Mouse (Mus musculus): ENCODE results near the gene Txn2.
A peak's percentile ranks its signal among the peaks of the same experiment; 100 is the strongest.

Gene Txn2

DNA sequence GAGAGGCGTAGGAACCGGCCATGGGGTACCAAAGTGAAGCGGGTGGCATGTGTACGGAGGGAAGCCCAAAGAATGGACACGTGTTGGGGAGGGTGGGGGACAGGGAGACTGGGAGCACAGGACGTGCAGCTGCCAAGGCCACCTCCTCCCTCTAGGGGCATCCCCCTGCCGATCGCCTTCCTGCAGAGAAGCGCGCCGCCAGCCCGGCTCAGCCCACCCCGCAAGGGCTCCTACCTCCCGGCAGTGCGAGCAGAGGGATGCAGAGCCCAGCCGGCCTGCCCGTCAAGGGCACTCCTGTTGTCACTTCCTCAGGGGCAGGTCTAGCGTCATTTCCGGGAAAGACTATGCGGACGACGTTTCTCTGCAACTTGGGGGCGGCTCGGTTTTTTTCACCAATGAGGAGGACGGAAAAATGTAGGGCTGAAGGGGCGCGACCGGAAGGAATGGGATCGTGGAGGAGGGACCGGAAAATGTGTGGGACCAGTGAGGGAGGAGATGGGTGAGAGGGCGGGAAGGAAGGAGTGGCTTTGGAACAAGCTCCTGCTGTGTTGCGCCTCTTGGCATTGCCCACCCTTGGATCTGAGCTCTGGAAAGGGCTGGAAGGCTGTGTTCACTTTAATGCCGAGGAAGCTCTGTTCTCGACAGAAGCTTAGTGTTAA, at the start of gene Txn2:
Gene Txn2 (minus strand): TSS at position 334 of the 659 bp plus-strand sequence.
- DNase-seq (ENCODE audit: low read depth), result peak; percentile 99

GRCm38 (mm10) chr15:77977663-77978062, 48.9 kb upstream of the Txn2 start:
- no peak for DNase-seq (ENCODE audit: low read depth)

DNA sequence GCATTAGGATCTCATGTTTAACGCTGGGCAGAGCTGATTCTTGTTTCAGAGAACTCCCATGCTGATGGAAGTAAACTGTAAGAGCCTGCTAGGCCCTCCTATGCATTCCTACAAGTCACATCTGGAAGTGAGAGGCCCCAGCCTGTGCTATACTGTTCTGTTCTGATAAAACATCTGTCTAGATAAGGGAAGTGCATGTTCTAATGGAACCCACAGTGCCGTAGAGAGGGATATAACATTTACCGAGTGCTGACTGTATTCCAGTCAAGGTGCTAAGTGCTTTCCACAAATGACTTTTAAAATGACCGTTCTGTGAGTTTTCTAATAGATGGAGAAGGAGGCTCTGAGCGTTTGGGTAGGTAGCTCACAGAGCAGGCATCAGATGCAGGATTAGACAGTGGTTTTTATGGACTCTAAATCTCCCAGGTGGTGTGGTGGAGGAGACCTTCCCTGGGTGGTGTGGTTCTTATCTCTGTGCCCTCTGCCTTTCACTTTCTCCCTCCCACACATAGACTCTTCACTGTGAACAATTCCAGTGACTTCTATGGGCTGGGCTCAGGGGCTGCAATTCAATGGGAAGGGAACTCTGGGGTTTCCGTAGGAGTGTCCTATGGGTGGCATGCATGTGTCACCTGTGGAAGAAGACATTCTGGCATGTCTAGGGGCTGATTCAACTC, 45.5 kb upstream of the Txn2 start:
- no peak for DNase-seq (ENCODE audit: low read depth)

DNA sequence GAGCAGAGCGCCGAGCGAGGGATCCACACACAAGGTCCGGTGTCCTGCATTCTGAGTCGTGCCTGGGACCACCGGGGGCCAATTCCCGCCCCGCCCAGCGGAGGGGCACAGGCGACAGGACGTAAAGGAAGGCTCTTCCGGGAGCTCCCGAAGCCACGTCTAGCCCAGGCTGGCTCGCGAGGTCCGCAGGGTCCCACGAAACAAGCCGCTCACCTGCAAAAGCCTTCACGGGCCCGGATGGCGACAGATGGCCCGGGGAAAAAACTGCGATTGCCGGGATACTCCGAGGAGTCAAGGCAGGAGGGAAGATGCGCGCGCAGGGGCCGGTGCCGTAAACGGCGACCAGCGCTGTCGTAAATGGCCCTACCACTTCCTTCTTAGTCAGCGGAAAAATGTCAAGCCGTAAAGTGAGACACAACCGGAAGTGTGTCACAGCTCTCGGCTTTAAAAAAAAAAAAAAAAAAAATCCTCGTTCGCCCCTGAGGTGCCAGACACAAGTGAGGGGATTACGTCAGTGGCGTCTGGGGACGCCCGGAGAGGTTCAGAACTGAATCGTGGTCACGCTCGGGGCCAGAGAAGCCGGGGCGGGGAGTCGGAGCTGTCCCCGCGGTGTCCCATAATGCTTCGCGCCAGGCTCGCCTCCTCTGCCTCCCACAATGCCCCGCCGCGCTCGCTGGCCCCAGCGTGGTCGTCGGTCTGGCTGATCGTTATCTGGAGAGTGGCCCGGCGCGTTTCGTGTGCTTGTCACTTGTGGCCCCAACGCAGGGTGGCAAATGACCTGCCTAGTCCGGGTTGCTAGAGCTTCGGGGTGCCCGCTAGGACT, 41.9 kb upstream of the Txn2 start, which contains the start of gene Eif3d:
Gene Eif3d (minus strand): TSS at position 344 of the 823 bp plus-strand sequence.
- peak; percentile 97 for DNase-seq (ENCODE audit: low read depth)

GRCm38 (mm10) chr15:77969940-77970469, 41.2 kb upstream of the Txn2 start:
- DNase-seq (ENCODE audit: low read depth), result no peak

DNA sequence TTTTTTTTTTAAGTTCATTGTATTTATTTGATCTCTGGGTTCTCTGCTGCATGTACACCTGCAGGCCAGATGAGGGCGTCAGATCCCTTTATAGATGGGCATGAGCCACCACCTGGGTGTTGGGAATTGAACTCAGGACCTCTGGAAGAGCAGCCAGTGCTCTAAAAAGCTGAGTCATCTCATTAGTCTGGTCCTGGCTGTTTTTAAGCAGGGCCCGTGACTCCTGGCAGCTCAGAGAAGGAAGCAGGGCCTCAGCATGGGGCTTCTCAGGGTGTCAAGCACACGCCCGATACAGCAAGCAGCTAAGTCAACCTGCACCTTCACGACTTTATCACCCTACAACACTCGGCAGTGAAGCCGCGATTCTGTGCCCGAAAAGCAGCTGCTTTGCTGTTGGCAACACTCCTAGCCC, 36.3 kb upstream of the Txn2 start:
- no peak for DNase-seq (ENCODE audit: low read depth)

DNA sequence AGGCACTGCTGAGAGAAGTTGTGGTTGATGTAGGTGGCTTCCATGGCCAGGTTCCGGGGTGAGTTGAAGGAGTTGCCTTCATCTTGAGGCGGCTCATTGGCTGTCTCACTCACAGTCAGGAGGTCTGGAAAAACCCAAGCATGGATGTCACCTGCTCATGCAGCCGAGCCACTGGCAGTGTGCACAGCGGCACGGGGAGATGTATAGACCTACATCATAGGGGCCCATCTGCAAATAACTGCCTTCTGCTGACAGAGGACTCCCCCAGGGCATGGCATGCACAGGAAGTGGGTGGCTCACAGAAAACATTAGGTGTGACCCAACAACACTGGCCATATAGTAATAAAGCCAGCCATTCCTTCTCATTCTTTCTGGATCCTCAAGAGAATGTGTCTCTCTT, 33.6 kb upstream of the Txn2 start:
- no peak for DNase-seq (ENCODE audit: low read depth)

DNA sequence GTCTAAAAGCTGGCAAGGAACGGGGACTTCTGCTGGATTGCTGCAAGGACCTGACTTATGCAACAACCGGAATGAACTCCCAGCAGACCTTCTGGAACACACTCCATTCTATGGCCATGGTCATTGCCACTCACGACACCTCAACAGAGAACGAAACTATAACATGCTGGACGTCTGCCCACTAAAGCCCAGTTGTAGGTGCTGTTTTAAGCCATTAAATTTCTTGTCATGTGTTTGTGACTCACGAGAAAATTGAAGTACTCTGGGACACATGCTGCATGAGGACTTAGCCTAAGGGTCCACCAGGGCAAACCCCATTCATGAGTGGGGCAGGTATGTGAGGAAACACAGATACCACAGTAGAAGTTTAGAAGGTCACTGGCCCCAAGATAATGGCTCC, 31.9 kb upstream of the Txn2 start:
- DNase-seq (ENCODE audit: low read depth), result no peak

- DNase-seq (ENCODE audit: low read depth), result no peak
These were observed 29.3 kb upstream of the Txn2 start for GRCm38 (mm10) chr15:77958071-77958470.

DNA sequence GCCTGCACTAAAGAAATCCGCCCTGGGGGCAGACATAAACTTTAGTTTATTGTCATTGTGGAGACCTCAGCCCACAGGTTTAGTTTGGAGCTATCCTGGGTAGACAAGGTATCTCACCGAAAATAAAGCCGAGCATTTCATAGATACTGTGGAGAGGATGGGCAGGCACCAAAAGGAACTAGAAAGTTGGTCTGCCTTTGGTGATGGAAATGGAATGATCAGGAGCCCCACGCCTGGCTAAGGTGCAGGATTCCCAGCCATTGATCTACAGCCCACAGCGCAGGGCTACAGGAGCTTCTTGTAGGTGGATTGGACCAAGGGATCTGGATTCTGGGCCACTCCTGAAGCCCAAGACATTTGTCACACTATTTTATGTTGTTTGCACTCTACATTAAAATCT, 28.8 kb upstream of the Txn2 start:
- DNase-seq (ENCODE audit: low read depth), result no peak

DNA sequence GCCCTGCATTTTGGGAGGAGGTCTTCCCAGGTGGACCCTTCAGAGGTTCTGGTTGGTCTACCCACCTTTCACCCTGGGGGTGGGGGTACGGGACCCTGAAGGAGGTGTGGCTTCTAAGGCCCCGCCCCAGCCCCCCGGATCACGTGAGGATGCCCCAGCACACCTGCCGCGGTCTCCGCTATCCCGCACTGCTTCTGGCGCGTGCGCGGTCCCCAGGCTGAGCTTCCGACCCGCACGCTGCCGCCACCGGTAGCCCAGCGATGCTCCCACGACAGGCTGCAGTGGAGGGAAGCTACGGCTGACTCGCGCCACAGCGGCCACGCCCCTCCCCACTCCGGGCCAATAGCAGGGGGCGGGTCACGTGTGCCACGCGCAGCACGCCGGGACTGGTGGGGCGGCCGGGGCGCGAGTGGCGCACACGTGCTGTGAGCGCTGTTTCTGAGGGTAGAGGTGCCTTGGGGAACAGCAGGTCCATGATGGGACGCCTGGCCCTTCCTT, 27.6 kb upstream of the Txn2 start, which contains the start of gene Foxred2:
Gene Foxred2 (minus strand): TSS at position 319 of the 498 bp plus-strand sequence.
- DNase-seq (ENCODE audit: low read depth), result peak; percentile 92

- peak; percentile 42 for DNase-seq (ENCODE audit: low read depth)
These were observed 26.9 kb upstream of the Txn2 start for GRCm38 (mm10) chr15:77955440-77956403.

DNA sequence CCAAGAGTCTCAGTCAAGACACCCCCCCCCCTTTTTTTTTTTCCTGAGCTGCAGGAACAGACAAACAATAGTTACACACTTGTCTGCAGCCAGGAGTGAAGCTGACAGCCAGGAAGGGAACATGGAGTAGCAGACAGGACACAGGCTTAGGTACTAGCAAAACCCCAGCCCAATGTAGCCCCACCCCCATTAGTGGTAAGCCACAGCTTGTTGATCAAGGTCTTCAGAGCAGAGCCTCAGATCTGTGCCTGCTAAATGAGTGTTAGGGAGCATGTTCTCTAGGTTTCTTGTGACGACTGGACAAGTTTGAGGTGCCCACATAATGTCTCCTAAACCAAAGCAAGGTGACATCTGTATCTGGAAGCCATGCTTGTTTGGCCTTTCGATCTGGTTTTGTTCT, 25.6 kb upstream of the Txn2 start:
- no peak for DNase-seq (ENCODE audit: low read depth)

- DNase-seq (ENCODE audit: low read depth), result no peak
These were observed 24.1 kb upstream of the Txn2 start for GRCm38 (mm10) chr15:77952921-77953320.

- no peak for DNase-seq (ENCODE audit: low read depth)
These were observed 20.3 kb upstream of the Txn2 start for GRCm38 (mm10) chr15:77949061-77949460.

- DNase-seq (ENCODE audit: low read depth), result no peak
These were observed 16.9 kb upstream of the Txn2 start for GRCm38 (mm10) chr15:77945711-77946110.

DNA sequence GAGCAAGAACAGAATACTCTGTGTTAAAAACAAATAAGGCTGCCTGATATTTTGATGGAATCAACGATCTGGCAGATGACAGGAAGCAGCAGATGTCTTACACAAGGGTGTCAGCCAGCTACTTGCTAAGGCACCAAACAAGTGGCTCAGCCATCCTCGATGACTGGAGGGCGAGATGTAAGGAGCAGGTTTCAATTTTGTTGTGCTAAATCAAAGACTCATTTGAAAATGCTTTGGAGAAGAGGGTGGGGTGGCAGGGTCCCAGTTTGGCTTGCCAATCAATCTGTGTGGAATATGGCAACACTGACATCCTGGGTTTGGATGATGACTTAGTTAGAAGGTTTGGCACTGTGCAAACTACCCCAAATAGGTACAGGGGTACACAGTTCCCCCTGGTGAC, 12.8 kb upstream of the Txn2 start:
- no peak for DNase-seq (ENCODE audit: low read depth)

GRCm38 (mm10) chr15:77938516-77938915, 9.7 kb upstream of the Txn2 start:
- DNase-seq (ENCODE audit: low read depth), result no peak

DNA sequence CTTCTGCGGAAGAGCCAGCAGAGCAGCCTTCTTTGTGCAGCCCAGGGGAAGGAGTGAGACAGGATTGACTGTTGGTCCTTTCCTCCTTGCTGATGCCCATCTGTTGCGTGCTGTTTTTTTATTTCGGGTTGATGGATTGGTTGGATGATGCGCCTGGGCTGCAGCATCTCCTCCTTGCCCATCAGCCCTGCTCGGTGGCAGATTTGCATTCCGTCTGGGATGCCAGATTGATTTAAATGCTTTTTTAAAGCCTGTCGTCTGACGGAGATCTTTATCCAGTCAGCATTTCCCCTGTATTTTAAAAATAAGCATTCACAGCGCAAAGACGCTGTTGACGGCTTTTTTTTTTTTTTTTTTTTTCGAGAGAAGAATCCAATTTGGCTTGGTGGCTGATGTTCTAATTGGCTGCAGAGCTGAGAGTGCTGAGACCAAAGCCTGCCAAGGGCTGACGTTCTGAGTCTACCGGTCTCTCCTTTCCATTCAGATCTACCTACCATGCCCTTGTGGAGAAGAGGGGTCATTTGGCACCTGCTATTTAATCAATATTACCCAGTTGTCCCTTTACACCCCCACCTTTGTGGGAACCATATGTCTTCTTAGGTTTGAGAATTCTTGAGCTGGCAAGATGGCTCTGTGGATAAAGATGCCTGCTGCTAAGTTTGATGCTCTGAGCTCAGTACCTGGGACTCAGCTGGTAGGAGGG, 7.0 kb upstream of the Txn2 start:
- DNase-seq (ENCODE audit: low read depth), result no peak

DNA sequence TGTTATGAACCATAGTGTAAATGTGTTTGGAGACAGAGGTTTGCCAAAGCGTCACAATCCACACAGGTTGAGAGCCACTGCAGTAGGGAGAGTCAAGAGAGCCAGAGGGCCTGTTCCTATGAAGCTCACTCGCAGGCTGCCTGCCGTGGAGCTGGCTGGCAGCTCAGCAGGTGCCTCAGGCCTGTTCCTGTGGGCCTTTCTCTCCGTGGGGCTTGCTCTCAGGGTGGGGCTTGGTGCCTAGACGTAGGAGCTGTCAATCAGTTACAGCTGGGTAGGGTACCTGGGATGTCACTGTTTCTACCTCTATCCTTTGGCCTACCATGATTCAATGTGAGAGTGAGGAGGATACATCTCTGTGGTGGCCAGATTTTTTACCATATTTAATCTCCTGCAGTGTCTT, 6.2 kb upstream of the Txn2 start:
- no peak for DNase-seq (ENCODE audit: low read depth)

DNA sequence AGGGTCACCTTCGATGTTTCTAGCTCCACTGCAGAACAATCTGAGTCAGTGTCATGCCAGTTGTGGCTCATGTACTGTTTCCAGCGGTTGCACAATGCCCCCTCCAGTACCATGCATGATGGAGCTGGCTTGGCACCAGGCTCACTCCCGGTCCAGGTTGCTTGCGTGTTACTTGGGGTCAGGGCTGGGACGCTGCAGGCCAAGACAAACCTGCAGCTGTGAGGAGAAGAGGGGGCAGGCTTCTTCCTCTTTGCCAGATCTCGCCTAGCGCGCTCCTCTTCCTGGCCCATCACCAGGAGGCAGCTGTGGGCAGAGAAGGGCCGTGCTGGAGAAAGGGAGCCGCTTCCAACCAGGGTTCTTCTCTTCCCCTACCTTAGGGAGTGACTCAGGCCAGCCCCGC, 5.5 kb upstream of the Txn2 start:
- DNase-seq (ENCODE audit: low read depth), result no peak
